Mouse (Mus musculus): ENCODE results near the gene Taok2. TPM values are rescaled to one million over a fixed set of nuclear protein-coding genes. Genes with fewer than 3 reads are reported as not detected.

Taok2 gene
- polyA plus RNA-seq, 1 experiment from 2014 or later = 30.8 TPM

- H3K36me3 ChIP-seq = peaks cover 57% of the 10 kb centered on the region
- WGBS = 84% methylated on average over 2 of the region's 2 CpGs
Measured at GRCm38 (mm10) chr7:126867534-126867933, 17.0 kb downstream of the Taok2 start.

GRCm38 (mm10) chr7:126863791-126864190 is 20.7 kb downstream of the Taok2 start:
- Histone ChIP-seq H3K4me2 (replicated peaks) (peak overlapping the region; percentile 86), H3K9ac (peak overlapping the region; percentile 70; the same call in 1 of the 2 replicates), H3K9me3 (no peaks in the 10 kb centered on the region), H3K36me3 (peaks cover 26% of the 10 kb centered on the region), H3K27me3 (replicated peaks) (no peaks in the 10 kb centered on the region), H3K4me3 (replicated peaks) (peak overlapping the region; percentile 62), H3K4me1 (replicated peaks) (peaks cover 30% of the 10 kb centered on the region), H3K27ac (no peak overlapping the region)
- 61% methylated on average over 6 of the region's 6 CpGs for WGBS
- ATAC-seq = no peak

More at GRCm38 (mm10) chr7:126867534-126867933, 17.0 kb downstream of the Taok2 start:
- Histone ChIP-seq H3K9me3 (no peaks in the 10 kb centered on the region), H3K27me3 (replicated peaks) (no peaks in the 10 kb centered on the region), H3K4me1 (replicated peaks) (peaks cover 21% of the 10 kb centered on the region), H3K4me2 (replicated peaks) (no peak overlapping the region), H3K27ac (no peak overlapping the region), H3K9ac (no peak overlapping the region), H3K4me3 (replicated peaks) (no peak overlapping the region)
- ATAC-seq = no peak

- H3K4me3 ChIP-seq (replicated peaks) = peak within 1 kb of the TSS; percentile 62
- under 1% methylated on average over 41 of the region's 41 CpGs for WGBS
- H3K36me3 ChIP-seq = peaks cover 18% of the 10 kb centered on the region
- ATAC-seq = peak; percentile 84
- peaks cover 32% of the 10 kb centered on the region for H3K4me1 ChIP-seq (replicated peaks)
- H3K27ac ChIP-seq = peak within 1 kb of the TSS; percentile 52
- H3K4me2 ChIP-seq (replicated peaks) = peak within 1 kb of the TSS; percentile 86
- no peaks in the 10 kb centered on the region for H3K9me3 ChIP-seq
- no peaks in the 10 kb centered on the region for H3K27me3 ChIP-seq (replicated peaks)
- peak within 1 kb of the TSS; percentile 70 for H3K9ac ChIP-seq
Measured at GRCm38 (mm10) chr7:126862147-126862784, 22.2 kb downstream of the Taok2 start, which contains the start of gene Ino80e. Ino80e (minus strand) TSS chr7:126862377.

DNA sequence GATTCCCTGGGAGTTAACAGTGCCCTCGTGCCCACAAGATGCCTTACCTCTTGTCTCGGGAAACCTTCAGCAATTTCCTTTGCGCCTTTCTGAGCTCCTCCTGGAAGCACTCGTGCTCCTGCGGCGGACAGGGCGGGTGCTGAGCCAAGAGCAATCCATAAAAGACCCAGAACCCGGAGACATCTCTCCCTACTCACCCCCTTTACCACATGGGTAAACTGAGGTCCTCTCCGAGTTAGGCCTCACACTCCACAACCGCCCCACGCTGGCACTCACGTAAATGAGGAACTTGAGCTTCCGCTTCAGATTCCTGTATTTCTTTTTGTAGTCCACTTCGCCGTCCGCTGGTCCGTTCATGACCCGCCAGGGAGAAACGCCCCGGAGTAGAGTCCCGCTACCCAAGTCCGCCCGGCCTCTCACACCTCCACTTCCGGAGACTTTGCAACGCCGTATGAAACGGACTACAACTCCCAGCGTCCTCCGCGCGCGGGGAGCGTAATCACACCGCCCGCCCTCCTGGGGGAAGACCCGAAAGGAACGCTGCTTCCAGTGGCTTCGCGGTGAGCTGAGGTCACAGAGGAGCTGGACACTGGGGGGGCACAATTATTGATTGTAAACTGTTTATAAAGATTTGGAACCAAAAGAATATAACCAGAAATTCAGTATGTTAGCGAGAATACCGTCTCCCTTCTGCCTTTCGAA is 22.9 kb downstream of the Taok2 start, which contains the start of gene Hirip3:
Gene Hirip3, plus strand, starts transcription at position 544 of the 702 bp plus-strand sequence.
- Histone ChIP-seq H3K27me3 (replicated peaks) (no peaks in the 10 kb centered on the region), H3K9ac (peak within 1 kb of the TSS; percentile 70), H3K9me3 (no peaks in the 10 kb centered on the region), H3K4me1 (replicated peaks) (peaks cover 37% of the 10 kb centered on the region), H3K4me2 (replicated peaks) (peak within 1 kb of the TSS; percentile 86), H3K27ac (peak within 1 kb of the TSS; percentile 52), H3K36me3 (peaks cover 11% of the 10 kb centered on the region), H3K4me3 (replicated peaks) (peak within 1 kb of the TSS; percentile 62)
- WGBS = 1% methylated on average over 42 of the region's 42 CpGs
- peak; percentile 94 for ATAC-seq

- H3K4me3 ChIP-seq (replicated peaks) = peak overlapping the region; percentile 62
- H3K36me3 ChIP-seq = peaks cover 5% of the 10 kb centered on the region; the same call in 1 of the 2 replicates
- peak overlapping the region; percentile 70 for H3K9ac ChIP-seq
- H3K4me2 ChIP-seq (replicated peaks) = peak overlapping the region; percentile 86
- no peaks in the 10 kb centered on the region for H3K9me3 ChIP-seq
- H3K27me3 ChIP-seq (replicated peaks) = no peaks in the 10 kb centered on the region
- no peak overlapping the region for H3K27ac ChIP-seq
- H3K4me1 ChIP-seq (replicated peaks) = peaks cover 38% of the 10 kb centered on the region
- 70% methylated on average over 5 of the region's 5 CpGs for WGBS
- no peak for ATAC-seq
Measured at GRCm38 (mm10) chr7:126860987-126861386, 23.5 kb downstream of the Taok2 start.

- H3K27me3 ChIP-seq (replicated peaks) = no peaks in the 10 kb centered on the region; the same call in 1 of the 2 replicates
- no peak overlapping the region for H3K9ac ChIP-seq
- 65% methylated on average over 9 of the region's 9 CpGs for WGBS
- H3K4me1 ChIP-seq (replicated peaks) = peaks cover 17% of the 10 kb centered on the region; the same call in 1 of the 2 replicates
- no peak overlapping the region for H3K4me3 ChIP-seq (replicated peaks)
- no peak overlapping the region for H3K27ac ChIP-seq
- no peak overlapping the region for H3K4me2 ChIP-seq (replicated peaks)
- H3K9me3 ChIP-seq = no peaks in the 10 kb centered on the region
- H3K36me3 ChIP-seq = peaks cover 22% of the 10 kb centered on the region
- ATAC-seq = no peak; the same call in 1 of the 2 replicates
Measured at GRCm38 (mm10) chr7:126856741-126857420, 27.6 kb downstream of the Taok2 start.

DNA sequence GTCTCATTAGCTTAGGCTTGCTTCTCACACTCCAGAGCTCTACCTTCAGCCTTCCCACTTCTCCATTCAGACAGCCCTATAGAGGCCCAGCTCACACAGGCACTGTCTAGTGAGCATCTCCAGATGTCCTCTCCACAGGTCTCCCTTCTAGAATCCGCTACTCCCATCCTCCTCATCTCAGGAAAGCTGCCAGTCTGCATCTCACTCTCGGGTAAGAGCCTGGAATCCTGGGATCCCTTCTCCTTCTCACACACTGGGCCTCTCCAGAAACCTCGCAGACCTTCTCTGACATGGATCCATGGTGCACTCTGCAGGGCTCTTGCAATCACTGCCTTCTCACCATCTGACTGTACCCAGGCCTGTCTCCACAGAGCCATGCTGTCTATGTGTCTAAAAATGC is 28.9 kb downstream of the Taok2 start:
- Histone ChIP-seq H3K36me3 (peaks cover 22% of the 10 kb centered on the region), H3K27me3 (replicated peaks) (no peaks in the 10 kb centered on the region; the same call in 1 of the 2 replicates), H3K4me2 (replicated peaks) (no peak overlapping the region), H3K4me1 (replicated peaks) (peaks cover 9% of the 10 kb centered on the region; the same call in 1 of the 2 replicates), H3K9me3 (no peaks in the 10 kb centered on the region), H3K27ac (no peak overlapping the region), H3K4me3 (replicated peaks) (no peak overlapping the region), H3K9ac (no peak overlapping the region)
- WGBS = 88% methylated on average over 3 of the region's 3 CpGs
- ATAC-seq = no peak

DNA sequence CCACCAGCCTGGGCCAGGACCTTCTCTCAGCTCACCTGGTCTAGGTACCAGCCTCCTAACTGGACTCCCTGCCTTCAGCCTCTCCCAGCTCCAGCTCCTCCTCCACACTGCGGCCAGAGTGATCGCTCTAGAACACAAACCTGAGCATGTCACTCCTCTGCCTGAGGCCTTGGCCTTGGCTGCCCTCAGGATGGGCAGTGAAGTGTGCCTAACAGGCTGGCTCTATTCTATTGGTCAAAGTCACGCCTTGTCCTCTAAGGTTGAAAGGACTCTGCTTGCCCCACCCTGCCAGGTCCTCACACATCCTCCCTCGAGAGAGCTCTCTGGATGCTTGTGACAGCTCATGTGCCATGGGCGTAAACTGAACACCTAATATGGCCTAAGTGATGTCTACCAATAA is 31.0 kb downstream of the Taok2 start:
- Histone ChIP-seq H3K27ac (no peak overlapping the region), H3K4me3 (replicated peaks) (no peak overlapping the region), H3K27me3 (replicated peaks) (peaks cover 13% of the 10 kb centered on the region), H3K9ac (no peak overlapping the region), H3K36me3 (peaks cover 22% of the 10 kb centered on the region), H3K4me1 (replicated peaks) (peaks cover 10% of the 10 kb centered on the region; the same call in 1 of the 2 replicates), H3K4me2 (replicated peaks) (no peak overlapping the region), H3K9me3 (no peaks in the 10 kb centered on the region)
- 87% methylated on average over 5 of the region's 5 CpGs for WGBS
- no peak for ATAC-seq

- no peak overlapping the region for H3K4me2 ChIP-seq (replicated peaks)
- no peaks in the 10 kb centered on the region for H3K9me3 ChIP-seq
- no peak overlapping the region for H3K9ac ChIP-seq
- WGBS = 48% methylated on average over 12 of the region's 12 CpGs
- H3K36me3 ChIP-seq = peaks cover 22% of the 10 kb centered on the region
- H3K4me1 ChIP-seq (replicated peaks) = peaks cover 17% of the 10 kb centered on the region
- ATAC-seq = no peak
- H3K27ac ChIP-seq = no peak overlapping the region
- H3K4me3 ChIP-seq (replicated peaks) = no peak overlapping the region
- peaks cover 29% of the 10 kb centered on the region for H3K27me3 ChIP-seq (replicated peaks)
Measured at GRCm38 (mm10) chr7:126851192-126851591, 33.3 kb downstream of the Taok2 start.

GRCm38 (mm10) chr7:126850161-126850560 is 34.3 kb downstream of the Taok2 start:
- Histone ChIP-seq H3K4me3 (replicated peaks) (no peak overlapping the region), H3K4me1 (replicated peaks) (peaks cover 17% of the 10 kb centered on the region), H3K9me3 (no peaks in the 10 kb centered on the region), H3K4me2 (replicated peaks) (no peak overlapping the region), H3K36me3 (peaks cover 22% of the 10 kb centered on the region), H3K9ac (no peak overlapping the region), H3K27ac (no peak overlapping the region), H3K27me3 (replicated peaks) (peaks cover 29% of the 10 kb centered on the region)
- ATAC-seq = peak; percentile 34
- 69% methylated on average over 6 of the region's 6 CpGs for WGBS

- Histone ChIP-seq H3K36me3 (peaks cover 15% of the 10 kb centered on the region), H3K4me1 (replicated peaks) (peaks cover 17% of the 10 kb centered on the region), H3K4me3 (replicated peaks) (no peak overlapping the region), H3K9ac (no peak overlapping the region), H3K27me3 (replicated peaks) (peaks cover 29% of the 10 kb centered on the region), H3K4me2 (replicated peaks) (peak overlapping the region; percentile 99; the same call in 1 of the 2 replicates), H3K27ac (no peak overlapping the region), H3K9me3 (no peaks in the 10 kb centered on the region)
- WGBS = 33% methylated on average over 10 of the region's 10 CpGs
- no peak for ATAC-seq
Measured at GRCm38 (mm10) chr7:126848794-126849193, 35.7 kb downstream of the Taok2 start.
